Mouse (Mus musculus): ENCODE results near the gene Olfml2b. TPM values are rescaled to one million over a fixed set of nuclear protein-coding genes. Genes with fewer than 3 reads are reported as not detected.

Gene Olfml2b
- polyA plus RNA-seq, 1 experiment from 2014 or later = 4.3 TPM

DNA sequence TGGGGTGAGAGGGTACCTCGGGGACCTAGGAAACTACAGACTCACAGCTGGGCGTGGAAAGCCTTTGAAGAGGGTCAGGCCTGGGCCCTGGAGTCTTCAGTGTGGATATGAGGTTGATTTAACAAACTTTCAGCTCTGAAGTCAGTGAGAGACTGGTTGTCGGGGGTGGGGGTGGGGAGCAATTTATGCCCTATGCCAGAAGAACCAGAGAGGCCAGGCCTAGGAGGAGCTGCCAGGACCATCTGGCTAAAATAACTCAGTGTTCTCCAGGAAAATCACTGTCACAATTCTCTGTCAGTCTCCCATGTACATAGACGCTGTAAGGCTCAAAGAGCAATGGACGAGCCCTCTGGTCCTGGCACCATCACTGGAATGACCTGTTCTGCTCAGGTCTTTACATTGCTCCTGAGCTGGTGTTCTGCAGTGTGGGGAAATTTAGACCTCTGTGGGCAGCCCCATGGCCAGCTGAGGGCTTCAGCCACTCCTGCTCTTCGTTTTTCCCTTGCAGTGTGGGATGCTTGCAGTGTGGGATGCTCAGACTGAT, 3.7 kb downstream of the Olfml2b start:
- Histone ChIP-seq H3K4me1 (replicated peaks) (peaks cover 21% of the 10 kb centered on the region), H3K36me3 (peaks cover 7% of the 10 kb centered on the region; the same call in 1 of the 2 replicates), H3K27ac (no peak overlapping the region), H3K4me3 (replicated peaks) (no peak overlapping the region), H3K9me3 (no peaks in the 10 kb centered on the region), H3K9ac (replicated peaks) (no peak overlapping the region), H3K4me2 (replicated peaks) (no peak overlapping the region), H3K27me3 (0 out of 2 replicates have a peak, but pooled peaks cover 6% of the 10 kb centered on the region)
- 82% methylated on average over 6 of the region's 6 CpGs for WGBS
- no peak for ATAC-seq

DNA sequence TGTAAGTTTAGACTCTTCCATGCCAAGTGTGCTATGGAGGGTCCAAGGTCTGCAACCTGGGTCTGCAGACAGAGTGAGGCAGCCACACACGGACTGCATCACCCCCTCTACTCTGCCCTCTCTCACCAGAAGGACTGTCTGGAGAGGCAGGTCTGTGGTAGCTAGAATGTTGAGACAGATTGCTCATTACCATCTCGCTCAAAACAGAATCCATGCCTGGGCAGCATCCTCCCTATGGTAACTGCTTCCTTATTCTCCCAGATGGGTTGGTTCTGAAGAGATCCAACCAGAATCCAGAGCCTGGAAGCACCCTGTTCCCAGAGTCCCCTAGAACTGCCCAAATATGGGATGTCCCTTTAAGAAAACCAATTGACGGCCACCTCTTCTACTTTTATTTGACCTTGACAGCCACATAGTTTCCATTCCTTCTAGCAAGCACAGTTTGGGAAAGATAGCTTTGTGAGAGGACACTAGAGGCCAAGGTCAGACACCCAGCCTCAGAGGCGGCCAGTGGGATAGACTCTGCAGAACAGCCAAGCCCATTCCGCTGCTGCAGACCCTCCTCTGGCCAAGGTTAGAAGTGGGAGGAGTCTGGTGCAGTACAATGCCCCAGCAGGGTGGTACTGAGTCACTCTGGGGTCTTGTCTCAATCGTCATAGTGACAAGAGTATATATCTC, 6.9 kb downstream of the Olfml2b start:
- Histone ChIP-seq H3K4me3 (replicated peaks) (no peak overlapping the region), H3K27me3 (no peaks in the 10 kb centered on the region), H3K36me3 (peaks cover 7% of the 10 kb centered on the region; the same call in 1 of the 2 replicates), H3K4me2 (replicated peaks) (no peak overlapping the region), H3K4me1 (replicated peaks) (peaks cover 14% of the 10 kb centered on the region), H3K9me3 (no peaks in the 10 kb centered on the region), H3K27ac (no peak overlapping the region), H3K9ac (replicated peaks) (no peak overlapping the region)
- no peak for ATAC-seq
- WGBS = 52% methylated on average over 6 of the region's 6 CpGs

DNA sequence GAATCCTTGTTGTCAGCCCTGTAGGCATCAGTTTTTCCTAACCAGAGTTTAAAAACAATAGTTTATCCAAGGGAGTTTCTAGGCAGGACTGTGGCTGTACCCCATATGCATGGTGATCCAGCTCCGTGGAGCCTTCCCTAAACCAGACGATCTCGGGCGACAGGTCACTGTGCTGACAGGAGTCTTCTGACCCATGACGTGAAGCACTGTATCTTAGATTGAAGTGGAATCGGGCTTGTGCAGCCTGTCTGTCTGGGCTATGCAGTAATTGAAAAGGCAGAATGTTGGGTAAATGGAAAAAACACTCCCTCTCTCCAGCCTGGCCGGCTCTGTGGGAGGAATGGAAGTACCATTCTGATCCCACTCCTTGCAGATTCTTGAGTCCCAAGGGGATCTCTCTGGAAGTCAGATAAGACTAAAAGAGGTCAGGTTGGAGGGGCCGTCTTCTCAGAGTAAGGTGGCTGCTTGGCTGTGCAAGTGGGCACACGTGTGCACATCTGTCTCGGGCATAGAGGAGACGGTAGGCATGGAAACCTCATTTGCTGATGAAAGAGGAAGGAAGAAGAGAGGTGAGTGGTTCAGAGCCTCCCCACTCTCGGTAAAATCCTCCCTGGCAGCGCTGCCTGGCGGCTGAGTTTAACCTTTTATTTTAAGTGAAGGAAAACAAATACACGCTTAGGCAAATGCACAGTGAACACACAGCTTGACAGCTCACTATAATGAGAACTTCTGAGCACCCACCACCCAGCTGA, 7.8 kb downstream of the Olfml2b start:
- no peak overlapping the region for H3K4me2 ChIP-seq (replicated peaks)
- peaks cover 14% of the 10 kb centered on the region for H3K4me1 ChIP-seq (replicated peaks)
- peaks cover 7% of the 10 kb centered on the region; the same call in 1 of the 2 replicates for H3K36me3 ChIP-seq
- no peak overlapping the region for H3K9ac ChIP-seq (replicated peaks)
- H3K27me3 ChIP-seq = no peaks in the 10 kb centered on the region
- no peak for ATAC-seq
- 71% methylated on average over 15 of the region's 15 CpGs for WGBS
- no peak overlapping the region for H3K4me3 ChIP-seq (replicated peaks)
- no peaks in the 10 kb centered on the region for H3K9me3 ChIP-seq
- H3K27ac ChIP-seq = no peak overlapping the region

DNA sequence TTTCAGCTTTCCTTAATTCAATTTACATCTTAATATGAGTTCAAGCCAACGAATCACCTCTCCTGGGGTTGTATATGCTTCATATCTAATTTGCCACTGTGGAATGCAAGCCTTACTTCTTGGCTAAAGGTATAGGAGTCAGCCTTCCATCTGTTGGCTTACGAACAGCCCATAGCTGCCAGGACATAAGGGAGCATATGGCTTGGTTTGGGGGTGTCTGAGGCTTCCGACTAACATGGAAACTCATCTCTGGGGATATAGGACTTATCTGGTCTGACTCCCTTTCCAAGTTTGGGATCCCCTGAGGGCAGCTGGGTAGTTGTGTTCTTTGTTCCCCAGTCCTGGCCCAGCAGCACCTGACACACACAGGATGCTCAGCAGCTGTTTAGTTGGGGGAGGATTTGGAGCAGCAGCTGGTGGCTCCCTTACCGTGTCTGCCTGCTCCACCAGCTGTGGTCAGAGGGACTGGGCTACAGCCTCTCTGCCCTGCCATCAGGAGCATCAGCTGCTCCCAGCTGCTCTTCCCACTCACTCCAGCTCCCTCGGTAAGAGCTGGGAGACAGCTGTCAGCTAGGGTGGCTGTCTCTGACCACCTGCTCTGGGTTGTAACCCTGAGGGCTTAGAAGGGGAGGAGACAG, 11.1 kb downstream of the Olfml2b start:
- Histone ChIP-seq H3K27me3 (no peaks in the 10 kb centered on the region), H3K9ac (replicated peaks) (no peak overlapping the region), H3K4me2 (replicated peaks) (no peak overlapping the region), H3K36me3 (0 out of 2 replicates have a peak, but pooled peaks cover 3% of the 10 kb centered on the region), H3K4me3 (replicated peaks) (no peak overlapping the region), H3K27ac (no peak overlapping the region), H3K9me3 (no peaks in the 10 kb centered on the region), H3K4me1 (replicated peaks) (peaks cover 23% of the 10 kb centered on the region)
- ATAC-seq = peak; percentile 44
- WGBS = 55% methylated on average over 5 of the region's 5 CpGs

DNA sequence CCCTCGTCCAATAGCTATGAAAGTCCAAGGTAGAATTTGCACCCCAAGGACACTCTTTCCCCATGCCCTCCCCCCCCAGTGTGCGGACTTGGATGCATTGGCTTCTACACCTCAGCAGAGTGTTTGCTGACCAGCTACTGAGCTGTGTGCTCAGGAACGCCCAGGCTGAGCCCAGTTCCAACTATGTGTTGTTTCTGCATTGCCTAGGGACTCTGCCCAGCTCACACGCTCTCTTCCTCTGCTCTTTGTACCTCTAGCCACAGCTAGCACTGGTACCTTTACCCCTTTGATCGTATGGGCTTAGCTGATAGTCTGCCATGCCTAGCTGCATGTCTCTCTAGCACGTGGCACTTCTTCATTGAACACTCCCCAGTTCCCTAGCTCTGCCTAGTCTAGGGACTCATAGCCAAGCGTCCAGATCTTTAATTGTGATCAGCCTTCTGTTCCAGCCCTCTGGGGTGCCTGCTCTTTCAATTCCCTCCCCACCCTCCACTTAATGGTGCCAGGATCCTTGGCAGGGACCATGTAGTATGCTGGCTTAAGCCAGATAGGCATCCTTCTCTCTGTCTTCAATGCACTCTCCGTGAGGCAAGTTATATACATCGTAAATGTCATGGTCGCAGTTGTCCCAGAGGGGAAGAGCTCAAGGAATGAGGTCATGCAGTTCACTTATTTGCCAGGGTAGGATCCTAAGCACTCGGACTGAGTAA, 12.3 kb downstream of the Olfml2b start:
- no peak; the same call in 1 of the 2 replicates for ATAC-seq
- Histone ChIP-seq H3K4me2 (replicated peaks) (no peak overlapping the region), H3K4me1 (replicated peaks) (peaks cover 19% of the 10 kb centered on the region), H3K9me3 (no peaks in the 10 kb centered on the region), H3K9ac (replicated peaks) (no peak overlapping the region), H3K27me3 (no peaks in the 10 kb centered on the region), H3K36me3 (0 out of 2 replicates have a peak, but pooled peaks cover 3% of the 10 kb centered on the region), H3K4me3 (replicated peaks) (no peak overlapping the region), H3K27ac (no peak overlapping the region)
- WGBS = 76% methylated on average over 11 of the region's 11 CpGs

DNA sequence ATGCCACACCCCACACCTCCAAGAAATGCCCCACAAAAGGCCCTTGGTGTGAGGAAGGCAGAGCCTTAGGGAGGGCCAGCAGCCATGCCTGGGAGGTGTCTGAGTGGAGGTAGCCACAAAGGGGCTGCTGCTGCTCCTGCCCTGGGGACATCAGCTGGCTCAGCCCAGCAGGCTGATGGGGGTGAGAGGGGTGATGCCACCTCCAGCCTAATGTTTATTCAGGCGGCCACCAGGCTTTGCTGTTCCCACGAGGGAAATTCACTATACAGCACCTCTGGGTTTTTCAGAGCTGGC, 12.8 kb downstream of the Olfml2b start:
- peaks cover 19% of the 10 kb centered on the region for H3K4me1 ChIP-seq (replicated peaks)
- WGBS = 40% methylated on average over 2 of the region's 2 CpGs
- H3K4me3 ChIP-seq (replicated peaks) = no peak overlapping the region
- H3K36me3 ChIP-seq = peaks cover 4% of the 10 kb centered on the region; the same call in 1 of the 2 replicates
- no peak overlapping the region for H3K9ac ChIP-seq (replicated peaks)
- no peaks in the 10 kb centered on the region for H3K9me3 ChIP-seq
- H3K27ac ChIP-seq = no peak overlapping the region
- H3K4me2 ChIP-seq (replicated peaks) = no peak overlapping the region
- H3K27me3 ChIP-seq = no peaks in the 10 kb centered on the region
- no peak for ATAC-seq

GRCm38 (mm10) chr1:170657643-170658314, 13.4 kb downstream of the Olfml2b start:
- no peak overlapping the region for H3K4me3 ChIP-seq (replicated peaks)
- peaks cover 19% of the 10 kb centered on the region for H3K4me1 ChIP-seq (replicated peaks)
- no peak overlapping the region for H3K9ac ChIP-seq (replicated peaks)
- 41% methylated on average over 13 of the region's 13 CpGs for WGBS
- H3K9me3 ChIP-seq = no peaks in the 10 kb centered on the region
- H3K4me2 ChIP-seq (replicated peaks) = no peak overlapping the region
- peak; percentile 57 for ATAC-seq
- H3K36me3 ChIP-seq = peaks cover 6% of the 10 kb centered on the region; the same call in 1 of the 2 replicates
- no peak overlapping the region for H3K27ac ChIP-seq
- no peaks in the 10 kb centered on the region for H3K27me3 ChIP-seq

DNA sequence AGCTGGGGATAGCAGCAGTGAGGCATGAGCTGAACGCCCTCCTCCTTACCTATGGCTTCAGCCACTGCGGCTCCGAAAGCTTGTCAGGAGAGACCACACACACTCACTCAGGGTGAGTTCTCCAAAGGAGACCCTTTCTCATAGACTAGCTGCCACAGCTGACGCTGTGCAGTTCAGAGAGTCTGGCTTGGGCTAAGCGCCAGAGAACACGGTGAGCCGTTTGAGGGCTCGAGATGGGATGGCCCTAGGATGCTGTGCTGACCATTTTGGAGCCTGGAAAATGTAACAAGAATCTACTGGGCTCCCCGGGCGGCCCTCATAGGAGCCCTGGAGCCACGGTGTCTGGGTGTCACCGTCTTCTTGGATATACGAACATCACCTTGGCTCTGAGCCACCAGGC, 14.9 kb downstream of the Olfml2b start:
- peaks cover 14% of the 10 kb centered on the region; the same call in 1 of the 2 replicates for H3K36me3 ChIP-seq
- H3K27ac ChIP-seq = no peak overlapping the region
- H3K9me3 ChIP-seq = no peaks in the 10 kb centered on the region
- no peak overlapping the region for H3K4me3 ChIP-seq (replicated peaks)
- no peak overlapping the region for H3K9ac ChIP-seq (replicated peaks)
- H3K4me1 ChIP-seq (replicated peaks) = peaks cover 19% of the 10 kb centered on the region
- H3K27me3 ChIP-seq = no peaks in the 10 kb centered on the region
- H3K4me2 ChIP-seq (replicated peaks) = no peak overlapping the region
- ATAC-seq = no peak
- WGBS = 92% methylated on average over 13 of the region's 13 CpGs

- 91% methylated on average over 11 of the region's 11 CpGs for WGBS
- peaks cover 28% of the 10 kb centered on the region for H3K36me3 ChIP-seq
- no peaks in the 10 kb centered on the region for H3K9me3 ChIP-seq
- no peak overlapping the region for H3K4me3 ChIP-seq (replicated peaks)
- no peaks in the 10 kb centered on the region for H3K27me3 ChIP-seq
- H3K9ac ChIP-seq (replicated peaks) = no peak overlapping the region
- H3K4me2 ChIP-seq (replicated peaks) = no peak overlapping the region
- no peak overlapping the region for H3K27ac ChIP-seq
- H3K4me1 ChIP-seq (replicated peaks) = no peaks in the 10 kb centered on the region
- no peak for ATAC-seq
These were observed 20.4 kb downstream of the Olfml2b start for GRCm38 (mm10) chr1:170664620-170665185.

- no peak overlapping the region for H3K27ac ChIP-seq
- no peak overlapping the region for H3K9ac ChIP-seq (replicated peaks)
- H3K4me2 ChIP-seq (replicated peaks) = no peak overlapping the region
- WGBS = 87% methylated on average over 7 of the region's 7 CpGs
- no peak overlapping the region for H3K4me3 ChIP-seq (replicated peaks)
- no peaks in the 10 kb centered on the region for H3K9me3 ChIP-seq
- no peak for ATAC-seq
- no peaks in the 10 kb centered on the region for H3K4me1 ChIP-seq (replicated peaks)
- no peaks in the 10 kb centered on the region for H3K27me3 ChIP-seq
- peaks cover 30% of the 10 kb centered on the region for H3K36me3 ChIP-seq
These were observed 20.9 kb downstream of the Olfml2b start for GRCm38 (mm10) chr1:170665200-170665599.

DNA sequence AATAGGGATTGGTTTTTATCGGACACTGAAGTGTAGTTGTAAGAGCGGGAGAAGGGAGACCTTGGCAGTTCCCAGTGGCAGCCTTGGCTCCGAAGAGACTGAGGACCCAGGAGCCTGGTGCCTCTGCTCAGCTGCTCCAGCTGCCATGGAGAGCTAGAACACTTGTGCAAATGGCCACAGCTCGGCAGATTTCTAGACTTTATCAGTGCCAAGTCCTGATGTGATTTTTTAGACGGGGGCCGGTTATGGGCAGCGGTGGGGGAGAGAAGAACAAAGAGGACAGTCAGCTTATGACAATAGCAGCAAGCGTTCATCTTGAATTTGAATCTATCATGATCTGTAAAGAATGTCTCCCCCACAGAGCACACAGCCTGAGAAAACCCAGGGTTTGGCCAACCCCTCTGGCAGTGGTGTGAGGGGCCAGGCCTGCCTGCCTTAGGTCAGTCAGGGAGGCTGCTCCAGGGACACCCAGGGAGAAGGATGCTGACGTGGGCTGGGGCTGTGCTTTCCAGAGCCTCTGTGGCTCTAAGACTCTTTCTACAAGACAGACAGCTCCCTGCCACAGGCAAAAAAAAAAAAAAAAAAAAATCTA, 29.9 kb downstream of the Olfml2b start:
- Histone ChIP-seq H3K4me1 (replicated peaks) (no peaks in the 10 kb centered on the region), H3K27me3 (no peaks in the 10 kb centered on the region), H3K36me3 (peaks cover 17% of the 10 kb centered on the region), H3K9ac (replicated peaks) (no peak overlapping the region), H3K27ac (no peak overlapping the region), H3K9me3 (no peaks in the 10 kb centered on the region), H3K4me3 (replicated peaks) (no peak overlapping the region), H3K4me2 (replicated peaks) (no peak overlapping the region)
- WGBS = 64% methylated on average over 9 of the region's 9 CpGs
- no peak for ATAC-seq

Data from midbrain, embryonic 13.5 days (tissue).